Mouse (Mus musculus) liver, embryonic 14.5 days (tissue): ENCODE results near the gene Dpp6.

Experiments
- CTCF ChIP-seq: IDR thresholded peaks from 2 replicates; pipeline ENCODE4 v1.5.1; 2016; ENCODE audit warnings: antibody characterized with exemption, low read depth, control low read depth
- EP300 ChIP-seq: IDR thresholded peaks from 2 replicates; pipeline ENCODE4 v1.6.1; 2016; ENCODE audit warnings: antibody characterized with exemption, low read depth

DNA sequence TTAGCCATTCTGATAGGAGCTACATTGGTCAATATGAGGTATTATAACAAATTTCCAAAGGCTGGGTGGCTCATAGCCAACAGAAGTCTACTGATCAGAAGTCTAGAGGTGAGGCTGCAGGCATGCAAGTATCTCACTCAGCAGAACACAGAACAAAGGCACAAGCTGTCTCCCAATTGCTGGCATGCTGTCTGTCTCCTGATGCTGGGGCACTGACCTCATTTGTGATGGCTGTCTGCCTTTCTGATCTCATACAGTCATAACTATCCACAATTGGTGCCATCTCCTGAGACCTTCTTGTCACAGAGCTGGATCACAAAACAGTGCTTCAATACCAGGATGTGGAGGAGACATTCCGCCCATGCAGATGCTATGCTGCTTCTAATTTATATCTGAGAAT lies 709.9 kb downstream of the Dpp6 start:
- no peak for TF ChIP-seq CTCF
- no peak for TF ChIP-seq EP300
